Mouse (Mus musculus): Measurements from ENCODE around the gene Usp35.

- no peak for TF ChIP-seq EP300 (IDR thresholded peaks at IDR 0.05; ENCODE audit: low read depth)
- TF ChIP-seq CTCF (IDR thresholded peaks at IDR 0.05; ENCODE audit: low read depth) = no peak
Measured at GRCm38 (mm10) chr7:97347464-97347863, 15.6 kb upstream of the Usp35 start.
